Mouse (Mus musculus) stomach, embryonic 15.5 days (tissue): Measurements from ENCODE around the gene Ccnh. TPM values are rescaled to one million over a fixed set of nuclear protein-coding genes. Genes with fewer than 3 reads are reported as not detected.

Experiments
- ATAC-seq: fragments of 200-750 bp; cut with Nextera tagmentation; 2 replicates; pipeline ENCODE4 v1.8.0; 2017; ENCODE audit warnings: low read depth, moderate number of reproducible peaks, moderate TSS enrichment; ENCODE audit not compliant: insufficient read depth, low FRiP score
- H3K27ac ChIP-seq: fragments of 300-500 bp; sonication (generic); 2 replicates; pipeline ENCODE4 v1.5.1; 2015; ENCODE audit warnings: mild to moderate bottlenecking, inconsistent platforms
- H3K27me3 ChIP-seq: fragments of 300-500 bp; sonication (generic); replicated peaks from 2 replicates; pipeline ENCODE4 v1.6.1; 2015; ENCODE audit warnings: inconsistent platforms
- H3K36me3 ChIP-seq: fragments of 300-500 bp; sonication (generic); 2 replicates; pipeline ENCODE4 v1.6.1; 2015; ENCODE audit warnings: inconsistent platforms
- H3K4me1 ChIP-seq: fragments of 300-500 bp; sonication (generic); 2 replicates; pipeline ENCODE4 v1.6.1; 2015; ENCODE audit warnings: inconsistent platforms
- H3K4me2 ChIP-seq: fragments of 300-500 bp; sonication (generic); 2 replicates; pipeline ENCODE4 v1.6.1; 2015; ENCODE audit warnings: mild to moderate bottlenecking, inconsistent platforms
- H3K4me3 ChIP-seq: fragments of 300-500 bp; sonication (generic); replicated peaks from 2 replicates; pipeline ENCODE4 v1.5.1; 2015; ENCODE audit warnings: inconsistent platforms
- H3K9ac ChIP-seq: fragments of 300-500 bp; sonication (generic); 2 replicates; pipeline ENCODE4 v1.6.1; 2015; ENCODE audit warnings: inconsistent platforms
- H3K9me3 ChIP-seq: fragments of 300-500 bp; sonication (generic); 2 replicates; pipeline ENCODE4 v1.6.1; 2016; ENCODE audit warnings: inconsistent platforms
- WGBS: fragments of 180-500 bp; shearing (Covaris S2); methylation state at CpG from one replicate; pipeline ENCODE4 v1.1.7; 2015; 5-methylcytosine and 5-hydroxymethylcytosine counted together
- polyA plus RNA-seq: library from polyadenylated mRNA; unstranded; fragments of >200 nt; fragmentation: Nextera tagmentation; extraction: Ambion mirVana; gene quantifications from 2 replicates; pipeline ENCODE4 v1.2.1, GENCODE M21; 2015

Gene Ccnh
- polyA plus RNA-seq, 1 experiment from 2014 or later: 73.1 TPM

- peak; percentile 39; the same call in 1 of the 2 replicates for ATAC-seq
- no peak overlapping the region for H3K4me3 ChIP-seq
- no peaks in the 10 kb centered on the region for H3K9me3 ChIP-seq
- H3K27me3 ChIP-seq: no peaks in the 10 kb centered on the region
- 81% methylated on average over 7 of the region's 7 CpGs for WGBS
- no peak overlapping the region for H3K4me2 ChIP-seq
- no peak overlapping the region for H3K27ac ChIP-seq
- no peaks in the 10 kb centered on the region for H3K36me3 ChIP-seq
- no peak overlapping the region for H3K9ac ChIP-seq
- no peaks in the 10 kb centered on the region for H3K4me1 ChIP-seq
Measured at GRCm38 (mm10) chr13:85238760-85239159, 49.6 kb downstream of the Ccnh start.

Other genes starting within 250 kb of the Ccnh start
- gene Rasa1, start 99.7 kb downstream of the Ccnh start, polyA plus RNA-seq: 39.0 and 41.0 TPM in 2 replicates